Mouse (Mus musculus): ENCODE measurements around the gene Fam217a. TPM values are rescaled to one million over a fixed set of nuclear protein-coding genes. Genes with fewer than 3 reads are reported as not detected.

The Fam217a gene
- polyA plus RNA-seq, 2 experiments: 1.0 to 1.2 TPM

GRCm38 (mm10) chr13:34942370-34942769 lies 18.3 kb upstream of the Fam217a start:
- no peak overlapping the region for H3K9ac ChIP-seq (ENCODE audit: low read depth, low read length, severe bottlenecking)
- no peaks in the 10 kb centered on the region for H3K27me3 ChIP-seq (ENCODE audit: control insufficient read depth, insufficient read depth, low read length)
- DNase-seq (ENCODE audit: low spot score) (no peak), ATAC-seq (ENCODE audit: low FRiP score, low read depth) (no peak)
- H3K4me3 ChIP-seq (replicated peaks; ENCODE audit: low read length): no peak overlapping the region
- no peak overlapping the region for H3K4me2 ChIP-seq (replicated peaks; ENCODE audit: low read depth, low read length, severe bottlenecking)
- no peaks in the 10 kb centered on the region for H3K9me3 ChIP-seq (ENCODE audit: control insufficient read depth, low read length)
- no peaks in the 10 kb centered on the region for H3K36me3 ChIP-seq (ENCODE audit: control insufficient read depth, insufficient read depth, low read length)
- TF ChIP-seq POLR2A (IDR thresholded peaks at IDR 0.05; ENCODE audit: borderline replicate concordance, extremely low read depth, insufficient read depth, insufficient read length): no peak
- no peaks in the 10 kb centered on the region for H3K4me1 ChIP-seq (ENCODE audit: control insufficient read depth, insufficient read depth, low read length)
- no peak overlapping the region for H3K27ac ChIP-seq (replicated peaks; ENCODE audit: low read depth, low read length)

DNA sequence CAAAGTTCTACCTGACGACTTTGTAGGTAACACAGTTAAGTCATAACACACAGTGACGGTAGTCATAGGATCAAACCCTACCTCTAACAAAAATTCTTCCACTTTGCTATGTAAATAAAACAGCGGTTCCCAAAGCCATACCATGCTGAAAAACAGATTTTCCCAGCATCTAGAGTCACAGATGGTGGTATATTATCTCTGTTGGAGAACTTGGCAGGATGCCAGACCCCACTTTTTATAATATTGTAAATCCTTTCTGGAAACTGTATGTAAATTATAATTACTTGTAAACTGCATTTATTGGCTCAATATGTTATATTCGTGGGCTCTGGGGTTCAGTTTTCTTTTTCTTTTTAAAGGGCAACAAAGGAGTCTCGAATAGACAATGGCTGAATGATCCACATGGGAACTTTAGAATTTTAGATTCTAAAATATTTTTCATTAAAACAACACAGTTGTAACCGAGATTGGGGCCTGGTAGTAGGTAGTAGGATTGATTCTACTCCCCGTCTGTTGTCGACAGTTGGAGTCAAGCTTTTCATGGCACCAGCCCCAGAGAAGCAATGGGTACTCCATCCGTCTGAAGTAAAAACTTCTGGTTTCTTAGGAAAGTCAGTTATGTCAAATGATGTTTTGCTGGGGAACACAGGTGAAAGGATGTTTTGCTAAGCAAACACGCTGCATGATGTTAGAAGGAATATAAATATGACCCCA lies 11.0 kb upstream of the Fam217a start:
- Histone ChIP-seq H3K9me3 (ENCODE audit: control insufficient read depth, low read length) (no peaks in the 10 kb centered on the region), H3K27me3 (ENCODE audit: control insufficient read depth, insufficient read depth, low read length) (no peaks in the 10 kb centered on the region), H3K36me3 (ENCODE audit: control insufficient read depth, insufficient read depth, low read length) (no peaks in the 10 kb centered on the region), H3K9ac (ENCODE audit: low read depth, low read length, severe bottlenecking) (no peak overlapping the region), H3K4me3 (replicated peaks; ENCODE audit: low read length) (no peak overlapping the region), H3K4me2 (replicated peaks; ENCODE audit: low read depth, low read length, severe bottlenecking) (no peak overlapping the region), H3K4me1 (ENCODE audit: control insufficient read depth, insufficient read depth, low read length) (no peaks in the 10 kb centered on the region), H3K27ac (replicated peaks; ENCODE audit: low read depth, low read length) (no peak overlapping the region)
- DNase-seq (ENCODE audit: low spot score) (peak; percentile 44), ATAC-seq (ENCODE audit: low FRiP score, low read depth) (no peak; the same call in 1 of the 2 replicates)
- TF ChIP-seq POLR2A (IDR thresholded peaks at IDR 0.05; ENCODE audit: borderline replicate concordance, extremely low read depth, insufficient read depth, insufficient read length): no peak
- 43% methylated on average over 10 of the region's 10 CpGs for WGBS

DNA sequence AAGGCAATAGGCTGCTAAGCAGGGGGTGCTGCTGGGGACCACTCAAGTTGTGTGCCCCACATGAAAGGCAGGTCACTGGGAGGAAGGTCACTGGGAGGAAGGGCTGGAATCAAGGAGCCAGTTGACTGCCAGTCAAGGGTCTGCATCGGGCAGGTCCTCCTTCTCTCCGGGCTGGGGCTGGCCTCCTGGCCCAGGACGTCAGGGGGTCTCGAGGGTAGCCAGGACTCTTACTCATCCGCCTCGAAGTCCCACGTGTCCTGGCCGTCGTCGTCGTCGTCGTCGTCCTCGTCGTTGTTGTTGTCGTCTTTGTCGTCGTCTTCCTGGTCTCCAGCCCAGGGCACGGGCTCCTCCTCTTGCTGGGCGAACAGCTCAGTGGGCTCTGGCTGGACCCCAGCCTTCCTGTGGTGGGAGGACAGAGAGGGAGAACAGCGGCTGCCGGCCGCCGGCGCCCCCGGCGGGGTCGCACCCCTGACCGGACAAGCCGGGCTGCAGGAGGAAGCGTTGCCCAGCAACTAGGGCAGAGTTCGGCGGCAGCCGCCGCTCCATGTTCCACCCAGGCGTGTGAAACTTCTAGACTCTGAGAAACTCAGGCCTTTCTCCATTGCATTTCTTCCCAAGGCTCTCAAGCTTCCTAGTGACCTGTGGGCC lies 7.5 kb downstream of the Fam217a start:
- Histone ChIP-seq H3K4me2 (replicated peaks; ENCODE audit: low read depth, low read length, severe bottlenecking) (peak overlapping the region; percentile 42), H3K9me3 (ENCODE audit: control insufficient read depth, low read length) (no peaks in the 10 kb centered on the region), H3K27ac (replicated peaks; ENCODE audit: low read depth, low read length) (no peak overlapping the region), H3K4me1 (ENCODE audit: control insufficient read depth, insufficient read depth, low read length) (no peaks in the 10 kb centered on the region), H3K4me3 (replicated peaks; ENCODE audit: low read length) (peak overlapping the region; percentile 22), H3K9ac (ENCODE audit: low read depth, low read length, severe bottlenecking) (no peak overlapping the region), H3K27me3 (ENCODE audit: control insufficient read depth, insufficient read depth, low read length) (no peaks in the 10 kb centered on the region), H3K36me3 (ENCODE audit: control insufficient read depth, insufficient read depth, low read length) (no peaks in the 10 kb centered on the region)
- TF ChIP-seq POLR2A (IDR thresholded peaks at IDR 0.05; ENCODE audit: borderline replicate concordance, extremely low read depth, insufficient read depth, insufficient read length): no peak
- WGBS: 52% methylated on average over 37 of the region's 37 CpGs
- DNase-seq (ENCODE audit: low spot score): no peak
- no peak for ATAC-seq (ENCODE audit: low FRiP score, low read depth)

GRCm38 (mm10) chr13:34914614-34915013 lies 9.5 kb downstream of the Fam217a start:
- Histone ChIP-seq H3K9me3 (ENCODE audit: control insufficient read depth, low read length) (no peaks in the 10 kb centered on the region), H3K4me1 (ENCODE audit: control insufficient read depth, insufficient read depth, low read length) (no peaks in the 10 kb centered on the region), H3K36me3 (ENCODE audit: control insufficient read depth, insufficient read depth, low read length) (no peaks in the 10 kb centered on the region), H3K27me3 (ENCODE audit: control insufficient read depth, insufficient read depth, low read length) (no peaks in the 10 kb centered on the region), H3K27ac (replicated peaks; ENCODE audit: low read depth, low read length) (no peak overlapping the region), H3K4me3 (replicated peaks; ENCODE audit: low read length) (no peak overlapping the region), H3K9ac (ENCODE audit: low read depth, low read length, severe bottlenecking) (no peak overlapping the region), H3K4me2 (replicated peaks; ENCODE audit: low read depth, low read length, severe bottlenecking) (no peak overlapping the region)
- DNase-seq (ENCODE audit: low spot score) (no peak), ATAC-seq (ENCODE audit: low FRiP score, low read depth) (no peak)
- TF ChIP-seq POLR2A (IDR thresholded peaks at IDR 0.05; ENCODE audit: borderline replicate concordance, extremely low read depth, insufficient read depth, insufficient read length): no peak
- WGBS: 87% methylated on average over 9 of the region's 9 CpGs

DNA sequence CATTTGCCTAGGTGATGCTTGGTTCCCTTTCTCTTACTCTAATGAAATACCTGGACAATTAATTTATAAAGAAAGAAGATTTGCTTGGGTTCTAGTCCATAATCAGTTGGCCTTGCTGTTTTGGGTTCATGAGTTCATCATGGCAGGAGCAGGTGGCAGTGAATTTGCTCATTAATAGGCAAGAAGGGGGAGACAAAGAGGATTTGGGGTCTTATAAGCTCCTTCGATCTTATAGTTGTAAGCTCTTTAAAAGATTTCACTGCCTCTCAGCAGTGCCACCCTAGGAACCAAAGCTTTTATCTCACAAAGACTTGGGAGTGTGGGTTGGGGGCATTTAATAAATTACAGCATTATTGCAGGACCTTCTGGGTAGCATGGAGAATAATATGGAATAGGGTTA lies 31.2 kb downstream of the Fam217a start:
- Histone ChIP-seq H3K27me3 (ENCODE audit: control insufficient read depth, insufficient read depth, low read length) (no peaks in the 10 kb centered on the region), H3K4me3 (replicated peaks; ENCODE audit: low read length) (no peak overlapping the region), H3K36me3 (ENCODE audit: control insufficient read depth, insufficient read depth, low read length) (peaks cover 92% of the 10 kb centered on the region), H3K4me1 (ENCODE audit: control insufficient read depth, insufficient read depth, low read length) (no peaks in the 10 kb centered on the region), H3K27ac (replicated peaks; ENCODE audit: low read depth, low read length) (no peak overlapping the region), H3K9ac (ENCODE audit: low read depth, low read length, severe bottlenecking) (no peak overlapping the region), H3K9me3 (ENCODE audit: control insufficient read depth, low read length) (no peaks in the 10 kb centered on the region), H3K4me2 (replicated peaks; ENCODE audit: low read depth, low read length, severe bottlenecking) (no peak overlapping the region)
- no peak for ATAC-seq (ENCODE audit: low FRiP score, low read depth)
- DNase-seq (ENCODE audit: low spot score): no peak
- 96% methylated on average over 1 of the region's 1 CpGs for WGBS
- TF ChIP-seq POLR2A (IDR thresholded peaks at IDR 0.05; ENCODE audit: borderline replicate concordance, extremely low read depth, insufficient read depth, insufficient read length): no peak
